Mouse (Mus musculus): ENCODE results near the gene Dock9. TPM values are rescaled to one million over a fixed set of nuclear protein-coding genes. Genes with fewer than 3 reads are reported as not detected.

The Dock9 gene
- polyA plus RNA-seq, 1 experiment, result 1.1 TPM

- Histone ChIP-seq H3K27ac (ENCODE audit: insufficient read depth, low read depth, low read length) (no peak overlapping the region), H3K4me3 (ENCODE audit: insufficient read depth, low read length) (no peak overlapping the region), H3K4me1 (ENCODE audit: control insufficient read depth, insufficient read depth, low read length) (no peaks in the 10 kb centered on the region)
- TF ChIP-seq POLR2A (IDR thresholded peaks at IDR 0.05; ENCODE audit: borderline replicate concordance, low read depth, low read length) (no peak), CTCF (IDR thresholded peaks at IDR 0.05; ENCODE audit: low read depth, low read length) (no peak)
Observed at GRCm38 (mm10) chr14:121660167-121660894, 137.3 kb downstream of the Dock9 start.

GRCm38 (mm10) chr14:121659061-121659824, 138.4 kb downstream of the Dock9 start:
- Histone ChIP-seq H3K4me1 (ENCODE audit: control insufficient read depth, insufficient read depth, low read length) (no peaks in the 10 kb centered on the region), H3K4me3 (ENCODE audit: insufficient read depth, low read length) (no peak overlapping the region), H3K27ac (ENCODE audit: insufficient read depth, low read depth, low read length) (no peak overlapping the region)
- no peak for TF ChIP-seq POLR2A (IDR thresholded peaks at IDR 0.05; ENCODE audit: borderline replicate concordance, low read depth, low read length)
- no peak for TF ChIP-seq CTCF (IDR thresholded peaks at IDR 0.05; ENCODE audit: low read depth, low read length)

GRCm38 (mm10) chr14:121658537-121658936, 139.1 kb downstream of the Dock9 start:
- H3K4me1 ChIP-seq (ENCODE audit: control insufficient read depth, insufficient read depth, low read length), result no peaks in the 10 kb centered on the region
- H3K4me3 ChIP-seq (ENCODE audit: insufficient read depth, low read length), result no peak overlapping the region
- TF ChIP-seq CTCF (IDR thresholded peaks at IDR 0.05; ENCODE audit: low read depth, low read length), result no peak
- TF ChIP-seq POLR2A (IDR thresholded peaks at IDR 0.05; ENCODE audit: borderline replicate concordance, low read depth, low read length), result no peak
- H3K27ac ChIP-seq (ENCODE audit: insufficient read depth, low read depth, low read length), result no peak overlapping the region

- Histone ChIP-seq H3K4me1 (ENCODE audit: control insufficient read depth, insufficient read depth, low read length) (no peaks in the 10 kb centered on the region), H3K4me3 (ENCODE audit: insufficient read depth, low read length) (no peak overlapping the region), H3K27ac (ENCODE audit: insufficient read depth, low read depth, low read length) (no peak overlapping the region)
- TF ChIP-seq POLR2A (IDR thresholded peaks at IDR 0.05; ENCODE audit: borderline replicate concordance, low read depth, low read length) (no peak), CTCF (IDR thresholded peaks at IDR 0.05; ENCODE audit: low read depth, low read length) (no peak)
Observed at GRCm38 (mm10) chr14:121657633-121658032, 140.0 kb downstream of the Dock9 start.

- Histone ChIP-seq H3K27ac (ENCODE audit: insufficient read depth, low read depth, low read length) (no peak overlapping the region), H3K4me1 (ENCODE audit: control insufficient read depth, insufficient read depth, low read length) (no peaks in the 10 kb centered on the region), H3K4me3 (ENCODE audit: insufficient read depth, low read length) (no peak overlapping the region)
- TF ChIP-seq CTCF (IDR thresholded peaks at IDR 0.05; ENCODE audit: low read depth, low read length), result no peak
- TF ChIP-seq POLR2A (IDR thresholded peaks at IDR 0.05; ENCODE audit: borderline replicate concordance, low read depth, low read length), result no peak
Observed at GRCm38 (mm10) chr14:121656912-121657311, 140.7 kb downstream of the Dock9 start.

GRCm38 (mm10) chr14:121654977-121655376, 142.7 kb downstream of the Dock9 start:
- Histone ChIP-seq H3K4me3 (ENCODE audit: insufficient read depth, low read length) (no peak overlapping the region), H3K4me1 (ENCODE audit: control insufficient read depth, insufficient read depth, low read length) (no peaks in the 10 kb centered on the region), H3K27ac (ENCODE audit: insufficient read depth, low read depth, low read length) (no peak overlapping the region)
- no peak for TF ChIP-seq CTCF (IDR thresholded peaks at IDR 0.05; ENCODE audit: low read depth, low read length)
- no peak for TF ChIP-seq POLR2A (IDR thresholded peaks at IDR 0.05; ENCODE audit: borderline replicate concordance, low read depth, low read length)

GRCm38 (mm10) chr14:121654416-121654967, 143.1 kb downstream of the Dock9 start:
- H3K27ac ChIP-seq (ENCODE audit: insufficient read depth, low read depth, low read length), result no peak overlapping the region
- H3K4me1 ChIP-seq (ENCODE audit: control insufficient read depth, insufficient read depth, low read length), result no peaks in the 10 kb centered on the region

GRCm38 (mm10) chr14:121653717-121654116, 143.9 kb downstream of the Dock9 start:
- Histone ChIP-seq H3K27ac (ENCODE audit: insufficient read depth, low read depth, low read length) (no peak overlapping the region), H3K4me1 (ENCODE audit: control insufficient read depth, insufficient read depth, low read length) (peaks cover 6% of the 10 kb centered on the region), H3K4me3 (ENCODE audit: insufficient read depth, low read length) (no peak overlapping the region)
- TF ChIP-seq POLR2A (IDR thresholded peaks at IDR 0.05; ENCODE audit: borderline replicate concordance, low read depth, low read length), result no peak
- no peak for TF ChIP-seq CTCF (IDR thresholded peaks at IDR 0.05; ENCODE audit: low read depth, low read length)

More at GRCm38 (mm10) chr14:121654416-121654967, 143.1 kb downstream of the Dock9 start:
- TF ChIP-seq CTCF (IDR thresholded peaks at IDR 0.05; ENCODE audit: low read depth, low read length) (no peak), POLR2A (IDR thresholded peaks at IDR 0.05; ENCODE audit: borderline replicate concordance, low read depth, low read length) (no peak)
- no peak overlapping the region for H3K4me3 ChIP-seq (ENCODE audit: insufficient read depth, low read length)

GRCm38 (mm10) chr14:121653241-121653640, 144.4 kb downstream of the Dock9 start:
- Histone ChIP-seq H3K4me3 (ENCODE audit: insufficient read depth, low read length) (no peak overlapping the region), H3K4me1 (ENCODE audit: control insufficient read depth, insufficient read depth, low read length) (peaks cover 9% of the 10 kb centered on the region), H3K27ac (ENCODE audit: insufficient read depth, low read depth, low read length) (no peak overlapping the region)
- TF ChIP-seq CTCF (IDR thresholded peaks at IDR 0.05; ENCODE audit: low read depth, low read length) (no peak), POLR2A (IDR thresholded peaks at IDR 0.05; ENCODE audit: borderline replicate concordance, low read depth, low read length) (no peak)
